Mouse (Mus musculus) mature B cell (primary cell): Measurements from ENCODE around the gene Zdhhc13.

Source experiments
- in situ Hi-C: fragments of 300-500 bp; cut with MboI; formaldehyde crosslinking; loops from 2 replicates; pipeline ENCODE4 v1.14.3; 2019

Gene Zdhhc13

GRCm38 (mm10) chr7:48876526-48876925 is 87.7 kb downstream of the Zdhhc13 start:
- in situ Hi-C loops = no loop called here
